Mouse (Mus musculus) megakaryocyte progenitor cell, adult 5-6 weeks (primary cell): Measurements from ENCODE around the gene Tnfsf13. TPM values are rescaled to one million over a fixed set of nuclear protein-coding genes. Genes with fewer than 3 reads are reported as not detected.

Source experiments
- ATAC-seq: replicated peaks from 2 replicates; pipeline ENCODE4 v1.8.0; 2016; ENCODE audit warnings: mild to moderate bottlenecking, moderate TSS enrichment, inconsistent platforms; ENCODE audit not compliant: poor library complexity
- total RNA-seq, 2 experiments: library from RNA; stranded (forward) in 1 of 2; stranded (reverse) in 1 of 2; fragments of 157-497, 149-512 nt in 1 of 2; fragments of 200-1000 nt in 1 of 2; gene quantifications; 2 replicates each; pipeline versions ENCODE4 v1.2.3 to v1.2.4; 2015 to 2017

The Tnfsf13 gene
- total RNA-seq, 2 experiments from 2014 or later = 28.5 to 53.7 TPM

GRCm38 (mm10) chr11:69682209-69682839, 3.3 kb downstream of the Tnfsf13 start:
- ATAC-seq = no peak

GRCm38 (mm10) chr11:69681314-69682208, 4.0 kb downstream of the Tnfsf13 start, which contains the start of gene Senp3:
Gene Senp3, minus strand, starts transcription at chr11:69682084.
- peak; percentile 87 for ATAC-seq

GRCm38 (mm10) chr11:69680136-69680855, 5.3 kb downstream of the Tnfsf13 start:
- no peak for ATAC-seq

GRCm38 (mm10) chr11:69679144-69679543, 6.4 kb downstream of the Tnfsf13 start:
- ATAC-seq = no peak

- ATAC-seq = peak; percentile 85
Observed at GRCm38 (mm10) chr11:69672211-69672706, 13.3 kb downstream of the Tnfsf13 start, which contains the start of gene Eif4a1. Gene Eif4a1, minus strand, starts transcription at chr11:69672423.

- ATAC-seq = no peak; the same call in 1 of the 2 replicates
Observed at GRCm38 (mm10) chr11:69671726-69672124, 13.9 kb downstream of the Tnfsf13 start.

GRCm38 (mm10) chr11:69670786-69671725, 14.5 kb downstream of the Tnfsf13 start:
- ATAC-seq = peak; percentile 66

- no peak for ATAC-seq
Observed at GRCm38 (mm10) chr11:69666665-69667005, 18.9 kb downstream of the Tnfsf13 start.

GRCm38 (mm10) chr11:69665961-69666664, 19.5 kb downstream of the Tnfsf13 start, which contains the start of gene Cd68:
Gene Cd68, minus strand, starts transcription at chr11:69666153.
- peak; percentile 62 for ATAC-seq

GRCm38 (mm10) chr11:69665457-69665960, 20.1 kb downstream of the Tnfsf13 start:
- no peak for ATAC-seq

- no peak for ATAC-seq
Observed at GRCm38 (mm10) chr11:69664841-69665240, 20.7 kb downstream of the Tnfsf13 start.

GRCm38 (mm10) chr11:69663795-69664194, 21.8 kb downstream of the Tnfsf13 start:
- no peak for ATAC-seq

- ATAC-seq = no peak
Observed at GRCm38 (mm10) chr11:69662967-69663671, 22.5 kb downstream of the Tnfsf13 start.

- ATAC-seq = peak; percentile 77
Observed at GRCm38 (mm10) chr11:69662213-69662966, 23.2 kb downstream of the Tnfsf13 start, which contains the start of gene Mpdu1. Gene Mpdu1, minus strand, starts transcription at chr11:69662642.

GRCm38 (mm10) chr11:69661221-69661881, 24.2 kb downstream of the Tnfsf13 start:
- no peak for ATAC-seq

GRCm38 (mm10) chr11:69657462-69657881, 28.1 kb downstream of the Tnfsf13 start:
- no peak for ATAC-seq
